Mouse (Mus musculus) c-Kit-positive CD71-positive TER-119-positive erythroid progenitor cells, embryonic 14.5 days (primary cell): ENCODE results near the gene Tmed9.
"Not testable (repeated sequence)": the region's sequence is repeated elsewhere in the genome, so short reads cannot be mapped to it uniquely, and the experiment has no call there.

Experiments
- DNase-seq: peaks from one replicate; pipeline ENCODE4 v3.0.0-alpha.2; 2013; ENCODE audit warnings: low spot score

The Tmed9 gene

DNA sequence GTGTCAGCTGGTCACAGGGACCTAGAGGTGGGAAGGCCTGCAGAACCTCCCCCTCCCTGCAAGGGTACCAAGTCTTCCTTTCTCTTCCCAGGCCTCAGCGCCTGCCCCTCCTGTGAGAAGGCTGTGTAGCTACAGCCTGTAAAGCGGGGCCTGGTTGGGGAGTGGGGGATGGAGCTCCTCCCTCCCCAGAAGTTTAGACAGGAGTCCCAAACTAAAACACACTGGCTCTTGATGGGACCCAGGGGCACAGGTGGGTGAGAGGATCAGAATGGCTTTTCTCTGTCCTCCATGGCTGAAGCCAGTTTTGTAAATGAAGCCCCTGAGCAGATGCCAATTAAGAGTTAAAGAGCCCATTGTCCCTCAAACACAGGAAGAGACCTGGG lies 34.1 kb downstream of the Tmed9 start:
- DNase-seq = no peak

DNA sequence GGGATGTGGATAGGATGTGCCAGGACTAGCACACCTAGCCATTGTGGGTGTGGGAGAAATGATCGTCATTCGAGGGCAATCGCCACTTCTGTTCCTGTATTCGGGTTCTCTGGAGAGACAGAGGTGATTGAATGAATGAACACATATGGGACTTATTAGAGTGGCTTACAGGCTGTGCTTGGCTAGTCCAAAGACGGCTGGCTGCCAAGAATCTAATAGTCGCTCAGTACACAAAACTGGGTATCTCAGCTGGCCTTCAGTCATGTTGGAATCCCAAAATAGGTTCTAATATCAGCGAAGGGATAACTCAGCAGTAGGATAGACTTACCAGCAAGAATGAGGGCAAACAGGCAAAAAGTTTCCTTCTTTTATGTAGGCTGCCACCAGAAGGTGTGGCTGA lies 38.5 kb downstream of the Tmed9 start:
- no peak for DNase-seq

GRCm38 (mm10) chr13:55613471-55613870 lies 39.9 kb downstream of the Tmed9 start:
- no peak for DNase-seq

- DNase-seq = no peak
These were observed 45.8 kb downstream of the Tmed9 start for GRCm38 (mm10) chr13:55619328-55619727.

- DNase-seq = no peak
These were observed 46.7 kb downstream of the Tmed9 start for GRCm38 (mm10) chr13:55620275-55620674.

GRCm38 (mm10) chr13:55622156-55622648 lies 48.7 kb downstream of the Tmed9 start:
- not testable (repeated sequence) for DNase-seq

DNA sequence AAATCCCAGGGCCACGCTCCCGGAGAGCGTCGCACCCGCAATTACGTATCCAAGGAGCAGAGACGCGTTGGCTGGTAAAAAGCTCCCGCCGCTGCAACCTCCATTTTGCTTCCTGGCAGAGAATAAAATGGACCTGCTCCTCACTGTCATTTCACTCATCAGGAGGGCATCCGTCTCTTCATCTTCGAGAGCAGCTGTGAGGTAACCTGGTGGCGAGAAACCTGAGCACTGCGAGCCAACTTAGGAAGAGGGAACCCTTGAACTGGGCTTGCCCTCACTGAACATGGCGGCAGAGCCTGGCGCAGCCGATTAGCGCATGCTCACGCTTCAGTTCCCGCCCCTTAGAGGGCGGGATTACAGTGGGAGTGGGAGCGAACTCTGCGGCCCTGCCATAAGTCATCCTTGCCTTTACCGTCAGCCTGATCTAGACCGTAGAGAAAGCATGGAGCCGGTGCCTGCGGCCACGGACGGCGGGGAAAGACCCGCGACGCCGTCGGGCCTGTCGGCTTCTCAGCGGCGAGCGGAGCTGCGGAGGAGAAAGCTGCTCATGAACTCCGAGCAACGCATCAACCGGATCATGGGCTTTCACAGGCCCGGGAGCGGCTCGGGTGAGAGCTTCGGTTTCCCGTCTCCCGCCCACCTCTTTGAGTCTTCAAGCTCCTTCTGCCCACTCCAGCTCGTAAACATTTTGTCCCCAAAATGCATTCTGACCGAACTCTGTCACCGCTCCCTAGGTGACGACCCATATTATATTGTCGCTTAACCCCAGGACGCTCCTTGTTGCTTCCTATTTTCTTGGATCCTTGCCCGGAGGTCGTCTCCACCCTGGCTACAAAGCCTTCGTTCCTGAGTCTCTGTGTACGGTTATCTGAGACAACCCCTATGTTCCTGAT lies 49.4 kb downstream of the Tmed9 start, which contains the start of gene Caml:
TSS of gene Caml (plus strand) at position 357 of the 893 bp plus-strand sequence.
- DNase-seq = peak; percentile 93

DNA sequence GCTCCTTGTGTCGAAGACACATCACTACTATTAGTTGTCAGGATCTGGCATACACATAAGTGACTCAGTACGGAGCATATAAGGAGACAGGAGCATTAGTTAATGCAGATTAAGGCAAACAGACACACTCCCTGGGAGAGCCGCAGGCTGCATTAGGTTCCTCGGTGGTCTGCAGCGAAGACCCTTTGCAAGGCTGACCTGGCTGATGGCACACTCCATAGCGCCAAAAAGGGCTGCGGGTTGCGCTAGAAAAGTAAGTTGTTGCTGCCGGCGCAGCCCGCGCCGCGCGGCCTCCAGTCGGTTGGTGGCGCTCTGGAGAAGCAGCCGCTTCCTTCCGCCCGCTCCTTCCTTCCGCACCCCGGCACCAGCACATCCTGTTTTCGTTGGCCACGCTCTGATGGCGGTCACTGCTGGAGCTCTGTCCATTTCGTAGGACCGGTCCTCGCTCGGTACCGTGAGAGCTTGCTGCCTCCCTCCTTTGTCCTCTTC lies 61.2 kb downstream of the Tmed9 start, which contains the start of gene Ddx46:
TSS of gene Ddx46 (plus strand) at position 389 of the 489 bp plus-strand sequence.
- peak; percentile 83 for DNase-seq

DNA sequence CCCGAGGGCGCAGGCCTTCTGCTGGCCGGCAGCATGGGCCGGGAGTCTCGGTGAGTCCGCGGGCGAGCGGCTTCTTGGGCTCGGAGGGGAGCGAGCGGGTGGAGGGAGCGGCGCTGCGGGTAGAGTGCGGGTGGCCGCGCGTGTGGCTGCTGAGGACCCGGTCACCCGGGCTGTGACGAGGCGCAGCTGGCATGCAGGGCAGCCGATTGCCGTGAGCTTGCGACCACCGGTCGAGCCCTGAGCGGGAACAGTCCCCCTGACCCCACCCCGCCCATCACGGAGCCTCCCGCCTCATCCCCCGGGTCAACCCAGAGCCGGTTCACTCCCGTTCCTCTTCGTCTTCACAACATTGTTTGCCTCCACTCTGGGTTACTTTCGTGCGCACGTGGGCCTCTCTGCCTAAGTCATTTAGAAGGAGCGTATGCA lies 61.6 kb downstream of the Tmed9 start:
- DNase-seq = no peak

GRCm38 (mm10) chr13:55636185-55636983 lies 62.9 kb downstream of the Tmed9 start:
- DNase-seq = no peak

DNA sequence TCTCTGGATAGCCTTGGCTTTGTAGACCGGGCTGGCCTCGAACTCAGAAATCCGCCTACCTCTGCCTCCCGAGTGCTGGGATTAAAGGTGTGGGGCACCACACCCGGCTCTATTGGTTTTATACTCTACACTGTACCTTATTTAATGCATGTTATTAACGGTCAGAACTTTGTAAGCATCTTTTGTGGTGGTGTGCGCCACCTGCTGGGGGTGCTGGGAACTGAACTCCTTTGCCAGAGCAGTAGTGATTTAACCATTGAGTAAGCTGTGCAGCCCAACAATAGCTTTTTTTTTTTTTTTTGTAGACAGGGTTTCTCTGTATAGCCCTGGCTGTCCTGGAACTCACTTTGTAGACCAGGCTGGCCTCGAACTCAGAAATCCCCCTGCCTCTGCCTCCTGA lies 66.9 kb downstream of the Tmed9 start:
- DNase-seq = peak; percentile 74

DNA sequence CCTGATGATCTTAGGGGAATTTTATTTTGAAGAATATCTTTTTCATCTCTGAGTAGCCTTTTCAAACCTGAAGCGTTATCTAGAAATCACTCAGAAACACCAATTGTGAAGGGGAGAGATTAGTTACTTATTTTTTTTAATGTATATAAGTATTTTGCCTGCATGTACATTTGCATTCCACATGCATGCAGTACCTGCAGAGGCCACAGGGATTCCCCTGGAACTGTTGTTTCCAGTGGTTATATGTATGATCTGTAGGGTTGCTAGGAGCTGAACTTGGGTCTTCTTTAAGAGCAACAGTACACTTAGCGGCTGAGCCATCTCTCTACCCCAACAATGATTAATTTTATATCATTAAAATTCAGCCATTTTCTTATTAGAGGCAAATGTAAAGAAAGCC lies 71.0 kb downstream of the Tmed9 start:
- DNase-seq = no peak
